Mouse (Mus musculus): Measurements from ENCODE around the gene Nadsyn1.

Nadsyn1 gene

DNA sequence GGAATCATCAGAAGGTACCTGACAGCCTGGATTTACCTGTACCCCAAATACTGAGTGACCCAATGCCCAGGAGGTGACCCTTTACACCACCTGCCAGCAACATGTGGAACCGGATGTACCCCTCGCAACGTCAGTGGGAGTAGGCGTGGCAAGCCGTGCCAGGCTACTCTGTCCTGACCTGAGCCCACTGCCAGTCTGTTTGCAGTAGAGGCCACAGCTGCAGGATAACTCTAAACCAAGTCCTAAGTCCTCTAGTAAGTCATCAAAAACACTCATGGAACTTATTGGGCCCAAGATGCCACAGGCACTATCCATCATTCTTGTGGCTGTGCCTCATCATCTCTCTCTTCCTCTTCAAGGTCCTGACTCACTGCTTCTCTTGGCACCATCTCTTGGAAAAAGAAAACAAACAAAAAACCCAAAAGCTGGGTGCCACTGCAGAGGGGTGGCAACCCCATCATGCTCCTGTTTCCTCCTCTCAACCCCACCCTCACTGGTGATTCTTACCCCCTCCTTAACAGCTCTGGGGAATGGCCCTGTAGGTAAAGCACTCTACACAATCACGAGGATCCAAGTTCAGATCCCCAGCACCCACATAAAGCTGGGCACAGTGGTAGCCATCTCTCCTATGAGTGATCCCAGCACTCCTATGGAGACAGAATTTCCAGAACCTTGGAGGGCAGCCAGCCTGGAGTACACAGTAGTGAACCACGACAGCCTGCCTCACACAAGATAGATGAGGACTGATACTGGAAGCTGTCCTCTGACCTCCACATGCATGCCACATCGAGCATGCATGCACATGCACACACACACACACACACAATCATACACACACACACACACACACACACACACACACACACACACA, 21.2 kb downstream of the Nadsyn1 start:
- DNase-seq: no peak

DNA sequence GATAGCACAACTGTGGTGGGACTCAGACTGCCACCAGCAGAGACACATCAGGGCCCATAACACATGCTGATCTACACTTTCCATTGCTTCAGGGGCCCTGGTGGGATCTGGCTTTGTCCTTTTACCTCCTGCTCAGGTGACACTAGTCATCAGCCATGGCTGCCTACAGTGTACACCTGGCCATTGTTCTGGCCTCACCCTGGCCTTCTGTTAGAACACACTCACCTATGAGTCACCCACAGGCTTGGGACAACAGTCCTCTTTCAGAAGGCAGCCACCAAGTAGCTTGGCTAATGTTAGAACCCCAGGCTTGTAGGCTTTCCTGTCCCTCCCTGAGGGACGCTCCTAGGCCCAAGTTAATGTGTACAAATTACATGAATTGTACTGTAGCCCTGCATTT, 21.9 kb downstream of the Nadsyn1 start:
- DNase-seq: no peak

- no peak for DNase-seq
These were observed 23.9 kb downstream of the Nadsyn1 start for GRCm38 (mm10) chr7:143798783-143799182.

- peak; percentile 29 for DNase-seq
These were observed 29.5 kb downstream of the Nadsyn1 start for GRCm38 (mm10) chr7:143793121-143793520.

DNA sequence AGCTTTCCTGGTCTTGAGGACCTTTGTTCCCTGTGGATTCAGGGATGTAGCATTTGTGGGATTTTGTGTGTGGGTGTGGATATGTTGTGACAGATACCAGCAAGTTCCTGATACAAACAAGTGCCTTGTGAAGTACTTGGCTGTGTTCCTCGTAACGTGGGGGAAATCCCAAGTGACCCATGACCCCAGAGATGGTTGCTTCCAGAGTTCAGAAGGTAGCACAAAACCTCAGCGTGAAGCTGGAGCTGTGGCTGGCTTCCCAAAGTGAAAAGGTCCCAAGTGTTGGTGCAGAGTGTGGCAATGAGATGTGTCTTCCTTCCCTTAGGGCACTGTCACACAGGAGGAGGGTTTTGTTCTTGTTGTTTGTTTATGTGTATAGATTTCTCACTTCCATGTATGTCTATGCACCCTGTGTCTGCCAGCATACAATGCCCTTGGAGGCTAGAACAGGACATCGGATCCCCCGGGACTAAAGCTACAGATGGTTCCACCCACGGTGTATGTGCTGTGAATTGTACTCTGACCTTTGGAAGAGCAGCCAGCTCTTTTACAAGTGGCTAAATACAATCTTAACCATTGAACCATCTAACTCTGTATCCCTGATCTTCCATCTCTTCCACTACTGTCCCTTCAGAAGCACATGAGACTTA, 30.2 kb downstream of the Nadsyn1 start:
- no peak for DNase-seq

- DNase-seq: peak; percentile 87
These were observed 38.4 kb downstream of the Nadsyn1 start, which contains the start of gene Mrgpre for GRCm38 (mm10) chr7:143783996-143784829. Mrgpre (minus strand) TSS chr7:143784500.

DNA sequence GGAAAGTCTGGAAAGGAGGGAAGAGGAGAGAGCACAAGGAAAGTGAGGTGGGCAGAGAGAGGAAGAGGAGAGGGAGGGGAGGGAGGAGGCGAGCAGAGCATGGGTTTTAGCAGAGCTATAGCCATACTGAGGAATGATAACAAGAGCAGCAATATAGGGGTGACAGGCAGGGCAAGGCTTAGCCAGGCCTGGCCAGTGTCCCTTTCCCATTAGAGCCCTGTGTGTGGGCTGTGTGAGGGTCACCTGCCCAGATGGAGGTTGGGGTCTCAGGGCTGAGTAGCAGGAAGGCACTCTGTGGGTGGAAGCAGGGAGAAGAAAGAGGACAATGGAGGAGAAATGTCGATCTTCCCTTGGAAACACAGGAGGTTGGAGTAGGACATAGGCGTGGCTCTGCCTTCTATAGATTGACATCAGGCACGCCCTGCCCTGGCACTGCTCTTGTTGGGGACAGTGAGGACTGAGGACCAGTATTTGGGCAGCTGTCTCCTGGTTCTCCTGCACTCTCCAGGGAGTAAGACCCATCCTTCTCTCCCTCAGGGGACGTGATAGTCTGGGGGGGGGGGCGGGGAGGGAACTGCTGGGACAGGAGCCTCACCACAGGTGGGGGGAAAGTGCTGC, 39.2 kb downstream of the Nadsyn1 start:
- DNase-seq: peak; percentile 42

DNA sequence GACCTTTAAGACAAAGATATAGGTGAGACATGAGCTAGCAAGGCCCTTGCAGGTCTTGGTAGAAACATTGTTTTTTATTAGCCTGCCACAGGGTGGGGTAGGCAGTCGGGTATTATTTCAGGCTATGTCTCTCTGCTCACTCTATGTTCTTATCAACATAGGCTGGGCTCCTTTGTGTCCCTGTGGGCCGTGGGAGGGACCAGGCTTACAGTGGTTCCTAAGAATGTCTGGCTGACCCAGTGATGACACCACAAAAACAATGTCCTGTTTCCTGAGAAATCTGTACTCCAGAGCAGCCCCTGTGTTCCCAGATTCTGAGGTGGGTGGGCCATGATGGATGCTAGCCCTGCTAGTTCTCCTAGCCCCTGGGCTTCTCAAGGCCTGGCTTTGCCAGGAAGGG, 45.3 kb downstream of the Nadsyn1 start:
- no peak for DNase-seq

GRCm38 (mm10) chr7:143776137-143776536, 46.5 kb downstream of the Nadsyn1 start:
- DNase-seq: no peak

- DNase-seq: no peak
These were observed 53.2 kb downstream of the Nadsyn1 start for GRCm38 (mm10) chr7:143769461-143769860.

DNA sequence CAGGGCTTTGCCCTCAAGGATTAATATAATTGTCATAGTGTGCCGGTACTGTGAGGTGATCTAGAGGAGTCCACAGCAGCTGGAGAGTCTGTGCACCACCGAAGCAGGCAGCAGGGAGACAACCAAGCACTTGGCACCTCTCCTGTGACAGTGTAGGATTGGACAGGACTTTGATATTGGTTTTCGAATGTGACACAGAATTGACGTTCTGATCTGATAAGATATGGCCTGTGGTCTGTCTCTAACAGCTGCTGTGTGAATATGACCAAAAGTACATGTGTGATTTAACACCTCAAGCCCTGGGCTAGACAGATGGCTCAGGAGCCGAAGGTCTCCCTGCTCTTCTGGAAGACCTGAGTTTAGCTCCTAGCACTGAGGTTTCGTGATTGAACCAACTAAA, 54.4 kb downstream of the Nadsyn1 start:
- DNase-seq: no peak

- no peak for DNase-seq
These were observed 55.8 kb downstream of the Nadsyn1 start, which contains the start of gene Mrgprg for GRCm38 (mm10) chr7:143766893-143767292. Mrgprg (minus strand) TSS chr7:143766993.

GRCm38 (mm10) chr7:143764876-143765530, 57.6 kb downstream of the Nadsyn1 start:
- DNase-seq: no peak

GRCm38 (mm10) chr7:143763794-143764193, 58.9 kb downstream of the Nadsyn1 start:
- DNase-seq: peak; percentile 62

DNA sequence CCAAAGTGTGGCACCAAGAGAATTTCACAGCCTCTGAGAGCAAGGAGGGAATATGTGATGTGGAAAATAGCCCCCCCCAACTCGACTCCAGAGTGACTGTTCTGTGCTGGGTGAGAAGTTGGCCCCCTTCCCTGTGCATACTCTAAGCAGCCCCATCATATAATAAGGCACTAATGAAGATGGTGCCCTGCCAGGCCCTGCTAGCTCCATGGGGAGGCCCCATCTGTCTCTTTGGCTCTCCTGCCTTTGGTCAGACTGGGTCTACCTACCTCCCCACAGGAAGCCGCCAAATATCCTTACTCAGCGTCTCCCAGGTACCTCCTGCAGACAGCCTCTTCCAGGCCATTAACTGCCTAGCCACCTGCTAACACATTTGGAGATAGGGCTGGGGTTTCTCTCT, 63.7 kb downstream of the Nadsyn1 start:
- DNase-seq: no peak

GRCm38 (mm10) chr7:143757696-143758095, 65.0 kb downstream of the Nadsyn1 start:
- DNase-seq: no peak

DNA sequence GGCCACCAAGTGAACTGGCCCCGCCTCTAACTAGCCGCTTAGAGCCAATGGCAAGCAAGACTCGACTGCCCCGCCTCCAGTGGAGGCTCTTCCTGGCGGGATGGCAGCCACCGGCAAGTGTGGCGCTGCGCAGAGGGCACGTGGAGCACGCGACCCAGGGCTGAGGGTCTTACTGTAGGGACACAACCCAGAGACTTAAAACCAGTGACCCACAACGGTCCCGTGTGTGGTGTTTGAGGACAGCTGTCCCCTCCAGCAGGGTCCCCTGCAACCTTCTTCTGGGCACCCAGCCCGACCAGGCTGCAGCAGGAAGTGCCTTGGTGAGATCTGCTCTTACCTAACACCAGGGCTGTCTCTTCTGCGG, 65.6 kb downstream of the Nadsyn1 start:
- peak; percentile 92 for DNase-seq

GRCm38 (mm10) chr7:143756125-143757026, 66.3 kb downstream of the Nadsyn1 start, which contains the start of gene Osbpl5:
Osbpl5 (minus strand) TSS chr7:143756985.
- DNase-seq: peak; percentile 16

- no peak for DNase-seq
These were observed 67.1 kb downstream of the Nadsyn1 start for GRCm38 (mm10) chr7:143755357-143756124.

All from embryo, embryonic 11 days (tissue).